Mouse (Mus musculus) ES-Bruce4 (cell line): ENCODE data around the gene 6030468B19Rik.

Source experiments
- CTCF ChIP-seq: IDR thresholded peaks from one replicate; pipeline ENCODE4 v1.8.1; 2011; ENCODE audit warnings: low read depth, low read length
- EP300 ChIP-seq: IDR thresholded peaks from 2 replicates; pipeline ENCODE4 v1.6.1; 2011; ENCODE audit warnings: low read depth, low read length; ENCODE audit not compliant: insufficient read depth
- POLR2A ChIP-seq: IDR thresholded peaks from one replicate; pipeline ENCODE4 v1.8.1; 2011; ENCODE audit warnings: low read length; ENCODE audit not compliant: insufficient read depth

DNA sequence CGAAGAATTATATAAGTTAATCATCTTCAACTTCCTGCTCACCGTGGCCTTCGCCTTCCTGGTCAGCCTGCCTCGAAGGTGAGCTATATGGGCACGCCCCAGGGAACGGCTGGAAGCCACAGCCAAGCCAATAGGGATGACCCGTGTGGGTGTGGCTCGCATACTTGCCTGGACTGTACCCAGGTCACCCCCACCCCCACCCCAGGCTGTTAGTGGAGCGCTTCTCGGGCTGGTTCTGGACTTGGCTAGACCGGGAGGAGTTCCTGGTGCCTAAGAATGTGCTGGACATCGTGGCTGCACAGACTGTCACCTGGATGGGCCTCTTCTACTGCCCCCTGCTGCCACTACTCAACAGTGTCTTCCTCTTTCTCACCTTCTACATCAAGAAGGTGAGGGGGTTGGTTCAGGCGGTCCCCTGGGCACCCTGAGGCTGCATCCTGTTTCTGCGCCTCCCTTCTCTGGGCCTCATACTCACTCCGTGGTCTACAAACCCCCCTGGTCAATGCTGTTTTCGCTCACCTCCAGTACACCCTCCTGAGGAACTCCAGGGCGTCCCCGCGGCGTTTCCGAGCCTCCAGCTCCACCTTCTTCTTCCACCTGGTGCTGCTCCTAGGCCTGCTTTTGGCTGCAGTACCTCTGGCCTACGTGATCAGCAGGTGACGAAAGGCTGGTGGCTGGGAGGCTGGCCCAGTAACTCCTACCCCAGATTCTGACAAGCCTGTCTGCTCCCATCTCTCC lies 6.6 kb upstream of the 6030468B19Rik start:
- TF ChIP-seq CTCF (peak; percentile 62), POLR2A (no peak), EP300 (no peak)
